Mouse (Mus musculus): ENCODE data around the gene 4932438H23Rik. TPM values are rescaled to one million over a fixed set of nuclear protein-coding genes. Genes with fewer than 3 reads are reported as not detected.
A peak's percentile ranks its signal among the peaks of the same experiment; 100 is the strongest.

Gene 4932438H23Rik
- polyA plus RNA-seq, 1 experiment from 2014 or later, result 0.33 TPM

DNA sequence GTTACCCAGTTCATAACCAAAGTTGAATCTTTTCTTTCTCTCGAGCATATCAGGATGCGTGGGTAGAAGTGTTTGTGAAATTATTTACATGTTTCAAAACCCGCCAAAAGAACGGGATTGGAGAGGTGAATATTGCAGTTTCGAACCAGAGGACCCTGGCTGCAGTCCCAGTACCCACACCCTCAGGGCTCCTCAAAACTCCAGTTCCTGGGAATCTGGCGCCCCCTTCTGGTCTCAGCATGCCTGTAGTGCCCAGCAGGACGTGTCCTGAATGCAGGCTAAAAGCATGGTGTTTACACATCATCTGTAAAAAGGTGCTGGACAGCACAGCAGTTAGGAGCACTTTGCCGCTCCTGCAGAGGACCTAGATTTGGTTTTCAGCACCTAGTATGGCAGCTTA lies 49.4 kb downstream of the 4932438H23Rik start:
- Histone ChIP-seq H3K9me3 (replicated peaks) (no peaks in the 10 kb centered on the region), H3K9ac (replicated peaks) (no peak overlapping the region), H3K27me3 (replicated peaks) (no peaks in the 10 kb centered on the region), H3K4me1 (peaks cover 28% of the 10 kb centered on the region), H3K4me3 (replicated peaks) (no peak overlapping the region), H3K27ac (replicated peaks) (peak overlapping the region; percentile 90; the same call in 1 of the 2 replicates), H3K4me2 (peak overlapping the region; percentile 72), H3K36me3 (0 out of 2 replicates have a peak, but pooled peaks cover 1% of the 10 kb centered on the region)
- WGBS, result 52% methylated on average over 8 of the region's 8 CpGs
- no peak for ATAC-seq (ENCODE audit: low FRiP score)

DNA sequence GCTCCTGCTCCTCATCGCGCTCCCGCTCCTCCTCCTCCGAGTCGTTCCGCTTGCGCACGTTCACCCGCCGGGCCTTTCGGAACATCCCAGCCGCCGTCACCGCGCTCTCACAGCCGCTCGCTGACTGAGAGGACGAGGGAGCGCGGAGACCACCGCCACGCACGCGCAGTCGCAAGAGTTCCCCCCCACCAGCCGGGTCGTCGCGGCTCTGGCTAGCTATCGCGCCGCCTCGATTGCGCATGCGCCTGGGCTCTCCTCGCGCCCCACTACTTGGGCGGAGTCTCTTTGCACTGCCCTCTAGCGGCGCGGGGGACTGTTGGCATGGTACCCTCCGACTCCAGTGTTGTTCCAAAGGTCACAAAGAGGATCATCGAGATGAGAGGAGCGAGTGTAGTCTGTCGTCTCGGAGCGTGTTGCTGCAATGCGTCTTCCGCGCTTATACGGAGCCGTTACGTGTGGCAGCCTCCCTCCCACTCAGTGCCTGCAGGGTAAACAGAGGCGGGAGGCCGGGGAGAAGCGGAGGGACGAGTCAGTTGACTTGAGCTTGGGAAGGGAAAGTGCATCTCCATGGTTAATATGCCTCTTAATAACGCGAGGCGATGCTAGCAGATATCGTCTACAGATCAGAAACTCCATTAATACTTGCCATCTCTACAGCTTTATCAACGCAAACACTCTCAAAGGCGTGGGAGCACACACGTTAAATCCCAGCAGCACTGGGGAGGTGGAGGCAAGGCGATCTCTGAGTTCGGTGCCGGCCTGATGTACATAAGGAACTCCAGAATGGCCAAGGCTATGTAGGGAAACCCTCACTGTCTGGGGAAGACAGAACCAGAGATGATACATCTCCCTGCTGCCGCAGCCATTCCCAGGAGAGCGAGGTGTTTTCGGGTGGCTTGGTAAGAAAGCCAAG lies 50.4 kb downstream of the 4932438H23Rik start, which contains the start of gene Paxbp1:
Gene Paxbp1 (minus strand): TSS at position 274 of the 913 bp plus-strand sequence.
- ATAC-seq (ENCODE audit: low FRiP score), result peak; percentile 98
- under 1% methylated on average over 69 of the region's 70 CpGs for WGBS

DNA sequence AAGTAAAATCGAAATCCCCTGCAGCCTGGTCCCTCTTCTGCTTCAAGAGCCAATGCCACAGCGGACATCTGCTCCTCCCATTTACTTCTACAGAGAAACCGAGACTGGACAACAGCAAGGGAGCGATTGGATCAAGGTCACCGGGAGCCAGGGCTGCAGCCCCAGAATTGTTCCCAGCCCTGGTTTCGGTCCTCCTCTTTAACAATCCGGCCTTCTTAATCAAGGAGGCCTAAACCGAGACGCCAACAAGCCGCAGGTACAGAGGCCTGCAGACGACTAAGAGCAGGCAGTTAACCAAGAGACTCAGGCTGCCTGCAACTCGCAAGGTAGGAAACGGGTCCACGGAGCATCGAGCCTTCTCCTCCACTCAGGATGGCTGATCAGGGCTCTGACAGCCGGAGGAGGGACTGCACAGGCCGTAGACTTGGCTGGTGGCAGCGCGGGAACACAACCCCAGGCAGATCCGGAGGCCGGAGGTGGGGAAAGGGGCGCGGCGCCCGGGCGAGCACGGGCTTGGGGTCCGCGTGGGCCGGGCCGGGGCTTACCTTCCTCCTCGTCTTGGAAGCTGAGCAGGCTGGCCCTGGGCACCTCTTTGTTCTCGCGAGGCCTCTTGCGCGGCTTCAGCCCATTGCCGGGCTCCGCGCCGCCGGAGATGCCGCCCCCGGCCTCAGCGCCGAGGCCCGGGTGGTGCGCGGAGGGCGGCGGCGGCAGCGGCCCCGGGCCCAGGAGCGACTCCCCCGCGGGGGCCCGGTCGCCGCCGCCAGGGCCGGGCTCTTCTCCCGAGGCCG lies 51.3 kb downstream of the 4932438H23Rik start:
- peak overlapping the region; percentile 86 for H3K4me3 ChIP-seq (replicated peaks)
- ATAC-seq (ENCODE audit: low FRiP score), result peak; percentile 71
- no peaks in the 10 kb centered on the region for H3K9me3 ChIP-seq (replicated peaks)
- whole genome bisulfite sequencing, result under 1% methylated on average over 49 of the region's 63 CpGs
- H3K27me3 ChIP-seq (replicated peaks), result no peaks in the 10 kb centered on the region
- peaks cover 28% of the 10 kb centered on the region for H3K4me1 ChIP-seq
- peak overlapping the region; percentile 96 for H3K9ac ChIP-seq (replicated peaks)
- H3K4me2 ChIP-seq, result peak overlapping the region; percentile 68
- H3K27ac ChIP-seq (replicated peaks), result peak overlapping the region; percentile 96
- H3K36me3 ChIP-seq, result 0 out of 2 replicates have a peak, but pooled peaks cover 3% of the 10 kb centered on the region

More for the DNA sequence above, 50.4 kb downstream of the 4932438H23Rik start, which contains the start of gene Paxbp1:
- Histone ChIP-seq H3K9ac (replicated peaks) (peak within 1 kb of the TSS; percentile 96), H3K4me2 (peak within 1 kb of the TSS; percentile 72), H3K9me3 (replicated peaks) (no peaks in the 10 kb centered on the region), H3K27ac (replicated peaks) (peak within 1 kb of the TSS; percentile 96), H3K27me3 (replicated peaks) (no peaks in the 10 kb centered on the region), H3K4me1 (peaks cover 28% of the 10 kb centered on the region), H3K4me3 (replicated peaks) (peak within 1 kb of the TSS; percentile 86), H3K36me3 (0 out of 2 replicates have a peak, but pooled peaks cover 3% of the 10 kb centered on the region)

DNA sequence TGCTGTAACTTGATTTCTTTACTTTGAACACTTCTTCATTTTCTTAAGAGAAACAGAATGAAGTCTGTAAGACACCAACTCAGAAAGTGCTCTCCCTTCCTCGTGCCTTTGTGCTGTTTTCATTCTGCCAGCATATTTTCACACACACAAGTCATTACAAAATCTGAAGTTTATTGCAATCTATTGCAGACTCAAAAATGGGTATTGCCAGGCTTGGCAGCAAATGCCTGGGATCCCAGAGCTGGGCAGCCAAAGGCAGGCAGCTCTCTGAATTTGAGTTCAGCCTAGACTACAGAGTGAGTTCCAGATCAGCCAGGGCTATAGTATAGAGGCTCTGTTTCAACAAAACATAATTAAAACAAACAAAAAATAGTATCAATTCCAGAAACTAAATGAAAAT lies 52.3 kb downstream of the 4932438H23Rik start:
- peaks cover 28% of the 10 kb centered on the region for H3K4me1 ChIP-seq
- ATAC-seq (ENCODE audit: low FRiP score), result no peak
- H3K4me3 ChIP-seq (replicated peaks), result peak overlapping the region; percentile 21
- peak overlapping the region; percentile 68 for H3K4me2 ChIP-seq
- H3K9me3 ChIP-seq (replicated peaks), result no peaks in the 10 kb centered on the region
- peak overlapping the region; percentile 27; the same call in 1 of the 2 replicates for H3K9ac ChIP-seq (replicated peaks)
- WGBS, result 73% methylated on average over 1 of the region's 1 CpGs
- peaks cover 13% of the 10 kb centered on the region for H3K36me3 ChIP-seq
- H3K27ac ChIP-seq (replicated peaks), result no peak overlapping the region
- H3K27me3 ChIP-seq (replicated peaks), result no peaks in the 10 kb centered on the region

DNA sequence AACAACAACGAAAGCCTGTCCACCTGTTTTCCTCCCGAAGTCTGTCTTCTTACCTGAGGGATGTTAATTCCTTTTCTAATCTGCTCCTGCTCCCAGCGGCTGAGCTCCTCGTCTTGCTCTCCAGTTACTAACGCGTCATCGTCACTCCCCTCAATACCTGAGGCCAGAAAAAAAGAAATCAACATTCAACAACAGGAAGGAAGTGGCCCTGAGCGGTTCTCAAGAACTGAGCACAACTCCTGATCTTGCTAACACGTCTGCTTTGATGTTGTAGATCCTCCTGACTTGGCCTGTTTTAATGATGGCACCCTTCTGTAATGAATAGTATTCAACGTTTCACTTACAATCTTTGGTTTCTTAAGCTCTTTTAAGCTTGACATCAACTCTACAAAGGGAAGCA lies 59.1 kb downstream of the 4932438H23Rik start:
- Histone ChIP-seq H3K4me2 (no peak overlapping the region), H3K27ac (replicated peaks) (no peak overlapping the region), H3K9ac (replicated peaks) (no peak overlapping the region), H3K36me3 (peaks cover 63% of the 10 kb centered on the region), H3K27me3 (replicated peaks) (no peaks in the 10 kb centered on the region), H3K4me3 (replicated peaks) (no peak overlapping the region), H3K9me3 (replicated peaks) (no peaks in the 10 kb centered on the region), H3K4me1 (no peaks in the 10 kb centered on the region; the same call in 1 of the 2 replicates)
- 93% methylated on average over 10 of the region's 10 CpGs for WGBS
- ATAC-seq (ENCODE audit: low FRiP score), result no peak

DNA sequence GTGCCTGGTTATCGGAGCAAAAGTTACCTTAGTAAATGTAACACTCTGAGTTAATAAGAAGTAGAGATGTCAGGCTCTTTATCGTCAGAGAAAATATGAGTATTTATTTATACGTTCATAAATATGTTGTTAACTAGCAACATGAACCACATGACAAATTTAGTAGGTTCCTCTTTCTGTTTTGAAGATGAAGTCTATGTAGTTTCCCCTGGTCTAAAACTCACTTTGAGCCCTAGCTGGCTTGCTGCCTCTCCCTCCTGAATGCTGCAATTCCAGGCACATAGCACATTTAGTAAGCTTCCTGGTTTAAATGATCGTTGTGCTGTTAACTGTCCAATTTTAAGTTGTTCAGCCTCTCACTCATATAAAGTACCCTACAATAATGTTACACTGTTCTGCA lies 64.2 kb downstream of the 4932438H23Rik start:
- no peaks in the 10 kb centered on the region for H3K27me3 ChIP-seq (replicated peaks)
- no peak overlapping the region for H3K4me2 ChIP-seq
- H3K9ac ChIP-seq (replicated peaks), result no peak overlapping the region
- H3K9me3 ChIP-seq (replicated peaks), result no peaks in the 10 kb centered on the region
- 92% methylated on average over 4 of the region's 4 CpGs for WGBS
- no peak overlapping the region for H3K27ac ChIP-seq (replicated peaks)
- H3K36me3 ChIP-seq, result peaks cover 74% of the 10 kb centered on the region
- no peak overlapping the region for H3K4me3 ChIP-seq (replicated peaks)
- no peak for ATAC-seq (ENCODE audit: low FRiP score)
- H3K4me1 ChIP-seq, result no peaks in the 10 kb centered on the region

DNA sequence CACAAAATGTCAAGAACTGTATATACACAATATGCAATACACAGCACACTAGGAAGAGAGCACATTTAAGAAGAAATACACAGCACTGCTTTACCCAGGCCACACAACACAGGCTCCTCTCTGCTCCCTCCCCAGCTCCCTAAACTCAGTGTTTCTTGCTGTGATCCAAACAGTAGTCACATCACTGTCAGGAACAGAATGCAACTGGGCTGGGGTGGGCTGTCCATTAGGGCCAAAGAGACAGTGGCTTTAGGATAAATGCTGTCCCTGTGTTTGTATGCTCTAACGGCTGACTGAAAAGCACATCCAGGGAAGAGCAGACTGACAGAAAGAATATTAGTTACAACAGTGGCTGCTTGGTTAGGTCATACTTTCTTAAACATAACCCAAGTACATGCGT lies 65.0 kb downstream of the 4932438H23Rik start:
- Histone ChIP-seq H3K4me3 (replicated peaks) (no peak overlapping the region), H3K27me3 (replicated peaks) (no peaks in the 10 kb centered on the region), H3K4me1 (no peaks in the 10 kb centered on the region), H3K27ac (replicated peaks) (no peak overlapping the region), H3K9ac (replicated peaks) (no peak overlapping the region), H3K4me2 (no peak overlapping the region), H3K9me3 (replicated peaks) (no peaks in the 10 kb centered on the region), H3K36me3 (peaks cover 76% of the 10 kb centered on the region)
- 87% methylated on average over 2 of the region's 2 CpGs for WGBS
- no peak for ATAC-seq (ENCODE audit: low FRiP score)

DNA sequence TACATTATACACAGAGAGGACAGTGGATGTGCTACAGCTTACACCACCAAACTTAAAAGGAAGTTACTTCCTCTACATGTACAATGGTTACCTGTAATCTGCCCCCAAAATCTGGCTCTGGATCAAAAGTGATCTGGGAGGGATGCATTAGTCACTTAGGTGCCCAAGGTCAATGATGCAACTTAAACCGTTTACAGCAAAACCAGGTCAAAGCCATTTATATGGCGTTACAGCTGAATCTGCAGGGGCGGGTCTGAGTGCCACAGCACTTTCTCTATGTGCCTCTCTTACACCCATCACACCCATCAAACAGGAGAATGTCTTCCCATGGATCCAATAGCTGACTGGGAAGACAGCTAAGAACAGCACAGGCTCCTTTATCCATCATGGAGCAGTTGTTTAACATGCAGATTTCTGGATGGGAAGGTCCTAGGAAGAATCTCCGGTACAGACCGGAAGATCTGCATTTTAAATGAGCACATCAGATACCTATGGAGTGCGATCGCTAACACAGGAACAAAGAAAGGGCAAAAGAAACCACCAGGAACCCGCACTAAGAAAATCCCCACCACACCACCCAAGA lies 65.7 kb downstream of the 4932438H23Rik start:
- no peak overlapping the region for H3K4me3 ChIP-seq (replicated peaks)

DNA sequence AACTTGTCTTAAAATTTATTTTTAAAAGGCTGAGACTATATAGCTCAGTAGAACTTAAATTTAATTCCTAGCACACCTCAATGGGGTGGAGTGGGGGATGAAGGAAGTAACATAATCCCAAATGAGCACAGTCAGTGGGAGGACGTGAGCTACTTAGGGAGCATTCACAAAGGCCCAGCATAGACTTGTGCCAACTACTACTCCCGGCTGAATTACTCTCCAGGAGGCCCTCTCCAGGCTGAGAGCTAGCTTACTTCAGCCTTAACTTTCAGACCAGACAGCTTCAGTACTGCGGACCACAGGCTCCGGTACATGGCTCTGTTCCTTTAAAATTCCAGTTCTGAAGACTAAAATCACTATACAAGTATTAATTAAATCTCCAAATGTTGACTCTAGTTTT lies 68.6 kb downstream of the 4932438H23Rik start:
- Histone ChIP-seq H3K36me3 (peaks cover 81% of the 10 kb centered on the region), H3K4me1 (no peaks in the 10 kb centered on the region), H3K9me3 (replicated peaks) (no peaks in the 10 kb centered on the region), H3K4me3 (replicated peaks) (no peak overlapping the region), H3K27ac (replicated peaks) (no peak overlapping the region), H3K4me2 (no peak overlapping the region), H3K27me3 (replicated peaks) (no peaks in the 10 kb centered on the region), H3K9ac (replicated peaks) (no peak overlapping the region)
- WGBS, result 84% methylated on average over 4 of the region's 4 CpGs
- ATAC-seq (ENCODE audit: low FRiP score), result no peak

More for the DNA sequence above, 65.7 kb downstream of the 4932438H23Rik start:
- ATAC-seq (ENCODE audit: low FRiP score), result no peak
- WGBS, result 89% methylated on average over 8 of the region's 8 CpGs
- peaks cover 77% of the 10 kb centered on the region for H3K36me3 ChIP-seq
- no peaks in the 10 kb centered on the region for H3K4me1 ChIP-seq
- no peak overlapping the region for H3K4me2 ChIP-seq
- H3K9ac ChIP-seq (replicated peaks), result no peak overlapping the region
- H3K27me3 ChIP-seq (replicated peaks), result no peaks in the 10 kb centered on the region
- no peak overlapping the region for H3K27ac ChIP-seq (replicated peaks)
- no peaks in the 10 kb centered on the region for H3K9me3 ChIP-seq (replicated peaks)

DNA sequence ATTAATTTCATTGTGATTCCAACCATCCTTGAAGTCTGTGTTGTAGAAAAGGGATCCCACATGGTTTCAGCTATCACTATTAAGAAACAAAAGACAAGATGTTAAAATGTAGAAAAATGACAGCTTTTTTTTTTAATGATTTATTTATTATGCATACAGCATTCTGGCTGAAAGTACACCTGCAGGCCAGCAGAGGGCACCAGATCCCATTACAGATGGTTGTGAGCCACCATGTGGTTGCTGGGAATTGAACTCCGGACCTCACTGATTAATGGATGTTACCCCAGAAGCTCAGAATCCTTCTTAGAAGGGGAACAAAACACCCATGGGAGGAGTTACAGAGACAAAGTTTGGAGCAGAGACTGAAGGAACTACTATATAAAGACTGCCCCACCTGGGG lies 71.5 kb downstream of the 4932438H23Rik start:
- no peak overlapping the region for H3K4me3 ChIP-seq (replicated peaks)
- 85% methylated on average over 1 of the region's 1 CpGs for WGBS
- no peak overlapping the region for H3K27ac ChIP-seq (replicated peaks)
- H3K9me3 ChIP-seq (replicated peaks), result no peaks in the 10 kb centered on the region
- no peaks in the 10 kb centered on the region for H3K4me1 ChIP-seq
- H3K9ac ChIP-seq (replicated peaks), result no peak overlapping the region
- no peak for ATAC-seq (ENCODE audit: low FRiP score)
- no peak overlapping the region for H3K4me2 ChIP-seq
- no peaks in the 10 kb centered on the region for H3K27me3 ChIP-seq (replicated peaks)
- peaks cover 90% of the 10 kb centered on the region for H3K36me3 ChIP-seq

DNA sequence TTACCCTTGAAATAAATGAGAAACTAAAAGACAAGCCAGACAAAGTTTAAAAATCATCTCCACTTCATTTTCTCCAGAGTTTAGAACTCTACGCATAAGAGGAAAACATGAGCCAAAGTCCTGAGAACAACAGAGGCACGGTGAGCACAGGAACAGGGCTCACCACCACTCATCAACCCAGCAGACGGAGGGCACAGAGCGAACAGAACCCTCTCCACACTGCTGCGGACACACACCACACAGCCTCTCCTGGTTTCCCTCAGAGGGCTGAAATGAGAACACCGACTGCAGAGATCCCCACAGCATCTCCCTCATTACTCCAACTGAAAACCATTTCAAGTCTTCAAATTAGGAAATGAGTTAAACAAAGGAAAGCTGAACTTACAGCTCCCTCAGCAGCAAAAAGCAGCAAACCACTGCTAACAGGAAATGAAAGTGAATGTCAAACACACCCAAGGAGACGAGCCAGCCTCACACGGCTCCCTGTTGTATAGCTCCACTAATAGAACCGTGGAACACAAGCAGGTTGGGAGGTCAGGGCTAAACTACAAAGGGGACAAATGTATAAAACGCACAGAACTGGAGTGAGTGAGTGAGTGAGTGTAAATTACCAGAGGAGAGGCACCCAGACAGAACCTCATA lies 74.0 kb downstream of the 4932438H23Rik start:
- no peak for ATAC-seq (ENCODE audit: low FRiP score)
- 92% methylated on average over 10 of the region's 10 CpGs for WGBS
- H3K4me3 ChIP-seq (replicated peaks), result no peak overlapping the region

More for the DNA sequence above, 74.0 kb downstream of the 4932438H23Rik start:
- H3K9ac ChIP-seq (replicated peaks), result no peak overlapping the region
- H3K4me1 ChIP-seq, result no peaks in the 10 kb centered on the region
- H3K4me2 ChIP-seq, result no peak overlapping the region
- peaks cover 84% of the 10 kb centered on the region for H3K36me3 ChIP-seq
- H3K27ac ChIP-seq (replicated peaks), result no peak overlapping the region
- H3K9me3 ChIP-seq (replicated peaks), result no peaks in the 10 kb centered on the region
- no peaks in the 10 kb centered on the region for H3K27me3 ChIP-seq (replicated peaks)

Data from neural tube, embryonic 15.5 days (tissue).